Mouse (Mus musculus) bone marrow macrophage, adult 2 months (primary cell): Measurements from ENCODE around the gene Zfp335.

Experiments
- CTCF ChIP-seq: IDR thresholded peaks from 2 replicates; pipeline ENCODE4 v1.5.1; 2012; ENCODE audit warnings: low read depth, mild to moderate bottlenecking, low read length, moderate library complexity
- POLR2A ChIP-seq: IDR thresholded peaks from 2 replicates; pipeline ENCODE4 v1.6.1; 2012; ENCODE audit warnings: mild to moderate bottlenecking, low read depth, low read length, borderline replicate concordance

DNA sequence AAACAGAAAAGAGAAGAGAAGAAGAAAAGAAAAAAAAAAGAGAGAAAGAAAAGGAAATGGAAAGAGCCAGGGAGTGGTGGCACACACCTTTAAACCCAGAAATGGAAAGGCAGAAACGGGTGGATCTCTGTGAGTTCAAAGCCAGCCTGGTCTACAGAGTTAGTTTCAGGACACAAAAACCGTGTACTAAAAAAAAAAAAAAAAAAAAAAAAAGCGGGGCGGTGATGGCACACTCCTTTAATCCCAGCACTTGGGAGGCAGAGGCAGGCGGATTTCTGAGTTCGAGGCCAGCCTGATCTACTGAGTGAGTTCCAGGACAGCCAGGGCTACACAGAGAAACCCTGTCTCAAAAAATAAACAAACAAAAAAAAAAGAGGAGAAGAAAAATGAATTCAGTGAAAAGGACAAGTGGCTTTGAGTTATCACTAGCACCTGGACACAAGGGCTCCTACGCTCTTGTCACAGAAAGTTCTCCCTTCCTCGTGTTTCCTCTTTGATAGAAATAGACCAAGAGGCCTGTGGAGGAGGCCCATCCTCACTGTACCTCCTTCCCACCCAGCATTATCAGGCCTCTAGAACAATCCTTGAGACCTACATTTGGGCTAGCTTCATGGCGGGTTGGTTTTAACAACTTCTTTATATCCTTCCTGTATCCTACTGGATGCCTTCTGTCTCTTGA is 1.3 kb upstream of the Zfp335 start:
- TF ChIP-seq CTCF (no peak), POLR2A (no peak)
